ENCODE assay signal across 9 mouse cellular contexts in genomic region chr5:30919831-30920614, GRCm38 (mm10). TPM values are rescaled to one million over a fixed set of nuclear protein-coding genes. Genes with fewer than 3 reads are reported as not detected.
A peak's percentile ranks its signal among the peaks of the same experiment; 100 is the strongest.
DNase-seq lines count a peak whose midpoint lies in the region; ATAC-seq and TF ChIP-seq lines count a peak whose summit lies in the region.
"Had no signal": no experiment of that assay in that cellular context is flagged by ENCODE, and none has a peak within 500 bp of the region (broad histone marks: within the 10 kb centered on the region; RNA-seq: fewer than 3 reads in every experiment).

No protein-coding gene starts in this region.

- 73% methylated on average over 11 of the region's 11 CpGs for WGBS in hindbrain, embryonic 12.5 days
- 76% methylated on average over 11 of the region's 11 CpGs for WGBS in hindbrain, embryonic 11.5 days
- 65% methylated on average over 11 of the region's 11 CpGs for WGBS in limb, embryonic 14.5 days

- ATAC-seq in hindbrain, embryonic 12.5 days (ENCODE audit: low FRiP score): no peak
- no peak for ATAC-seq in hindbrain, embryonic 11.5 days (ENCODE audit: low FRiP score)
- ATAC-seq in G1E (ENCODE audit: extremely low read depth, insufficient number of reproducible peaks, low FRiP score, poor library complexity, severe bottlenecking): no peak
- ATAC-seq in limb, embryonic 14.5 days (ENCODE audit: low FRiP score, low read depth): no peak
- ATAC-seq: Patski had no signal

- DNase-seq in hindbrain, embryonic 11.5 days (ENCODE audit: low spot score): no peak
- DNase-seq in G1E (ENCODE audit: low spot score): no peak
- DNase-seq in limb, embryonic 14.5 days (ENCODE audit: low spot score): peak; percentile 30
- DNase-seq in cerebellum, adult 9-10 months: no peak
- DNase-seq in left cerebral cortex, postnatal 36 days (ENCODE audit: low spot score in 2 of 2): no peak
- DNase-seq: left cerebral cortex, postnatal 4 days had no signal

- H3K27me3 ChIP-seq in hindbrain, embryonic 12.5 days: peaks cover 15% of the 10 kb centered on the region
- no peaks in the 10 kb centered on the region for H3K27me3 ChIP-seq in hindbrain, embryonic 11.5 days (ENCODE audit: control insufficient read depth, insufficient read depth, low read length)
- H3K27me3 ChIP-seq in E14TG2a.4 (ENCODE audit: insufficient read depth, low read length): peaks cover 43% of the 10 kb centered on the region
- peaks cover 46% of the 10 kb centered on the region for H3K27me3 ChIP-seq in G1E (ENCODE audit: insufficient read depth, low read length)
- H3K27me3 ChIP-seq in limb, embryonic 14.5 days (ENCODE audit: control insufficient read depth, insufficient read depth, low read length): no peaks in the 10 kb centered on the region
- H3K27me3 ChIP-seq: Patski had no signal

- intact Hi-C loops in left cerebral cortex, postnatal 36 days (cut with DNase I): loop anchor here (10.0 kb wide), 1 partner anchor 205 kb away; the partner anchor contains the start of gene Dpysl5

- H3K36me3 ChIP-seq in hindbrain, embryonic 12.5 days: peaks cover 5% of the 10 kb centered on the region; the same call in 1 of the 2 replicates
- H3K36me3 ChIP-seq in hindbrain, embryonic 11.5 days (ENCODE audit: control insufficient read depth, insufficient read depth, low read length): no peaks in the 10 kb centered on the region
- H3K36me3 ChIP-seq in E14TG2a.4 (ENCODE audit: insufficient read depth, low read length): no peaks in the 10 kb centered on the region
- H3K36me3 ChIP-seq in G1E (replicated peaks): peaks cover 12% of the 10 kb centered on the region
- peaks cover 47% of the 10 kb centered on the region for H3K36me3 ChIP-seq in limb, embryonic 14.5 days (ENCODE audit: control insufficient read depth, insufficient read depth, low read length)

- no peak overlapping the region for H3K27ac ChIP-seq in hindbrain, embryonic 12.5 days
- no peak overlapping the region for H3K27ac ChIP-seq in hindbrain, embryonic 11.5 days (ENCODE audit: low read depth, low read length)
- no peak overlapping the region; the same call in 1 of the 2 replicates for H3K27ac ChIP-seq in limb, embryonic 14.5 days (replicated peaks; ENCODE audit: low read depth, low read length)

- no peaks in the 10 kb centered on the region for H3K9me3 ChIP-seq in hindbrain, embryonic 12.5 days (replicated peaks)
- H3K9me3 ChIP-seq in hindbrain, embryonic 11.5 days (ENCODE audit: control insufficient read depth, low read length): no peaks in the 10 kb centered on the region
- H3K9me3 ChIP-seq in E14TG2a.4 (ENCODE audit: low read length) (no peaks in the 10 kb centered on the region), G1E (replicated peaks) (no peaks in the 10 kb centered on the region)
- H3K9me3 ChIP-seq in limb, embryonic 14.5 days (ENCODE audit: control insufficient read depth, low read length): no peaks in the 10 kb centered on the region

- no peak for TF ChIP-seq CTCF in E14TG2a.4 (conservative IDR thresholded peaks at IDR 0.05; ENCODE audit: low read length)
- no peak for TF ChIP-seq CTCF in G1E (IDR thresholded peaks at IDR 0.05; ENCODE audit: low read depth, low read length)

- peaks cover 37% of the 10 kb centered on the region for H3K4me1 ChIP-seq in hindbrain, embryonic 12.5 days
- H3K4me1 ChIP-seq in hindbrain, embryonic 11.5 days (replicated peaks; ENCODE audit: control insufficient read depth, insufficient read depth, low read length): peaks cover 5% of the 10 kb centered on the region
- H3K4me1 ChIP-seq in E14TG2a.4 (replicated peaks; ENCODE audit: low read depth, low read length) (peaks cover 83% of the 10 kb centered on the region), G1E (ENCODE audit: insufficient read depth, low read depth, low read length) (peaks cover 55% of the 10 kb centered on the region)
- peaks cover 25% of the 10 kb centered on the region for H3K4me1 ChIP-seq in limb, embryonic 14.5 days (ENCODE audit: control insufficient read depth, insufficient read depth, low read length)

- no peak overlapping the region for H3K9ac ChIP-seq in hindbrain, embryonic 12.5 days
- H3K9ac ChIP-seq in hindbrain, embryonic 11.5 days (ENCODE audit: low read depth, low read length): no peak overlapping the region
- no peak overlapping the region for H3K9ac ChIP-seq in limb, embryonic 14.5 days (ENCODE audit: low read depth, low read length, severe bottlenecking)

- H3K4me3 ChIP-seq in hindbrain, embryonic 12.5 days: no peak overlapping the region
- H3K4me3 ChIP-seq in hindbrain, embryonic 11.5 days (ENCODE audit: low read depth, low read length): no peak overlapping the region
- H3K4me3 ChIP-seq in E14TG2a.4 (replicated peaks; ENCODE audit: low read length) (peak overlapping the region; percentile 83), G1E (ENCODE audit: low read depth, low read length) (peak overlapping the region; percentile 78; the same call in 1 of the 2 replicates)
- no peak overlapping the region for H3K4me3 ChIP-seq in limb, embryonic 14.5 days (replicated peaks; ENCODE audit: low read length)

- peak overlapping the region; percentile 70; the same call in 1 of the 2 replicates for H3K4me2 ChIP-seq in hindbrain, embryonic 12.5 days (replicated peaks)
- no peak overlapping the region for H3K4me2 ChIP-seq in hindbrain, embryonic 11.5 days (replicated peaks; ENCODE audit: low read depth, low read length)
- no peak overlapping the region for H3K4me2 ChIP-seq in limb, embryonic 14.5 days (replicated peaks; ENCODE audit: low read depth, low read length, severe bottlenecking)

- no peak for TF ChIP-seq POLR2A in limb, embryonic 14.5 days (IDR thresholded peaks at IDR 0.05; ENCODE audit: borderline replicate concordance, extremely low read depth, insufficient read depth, insufficient read length)

RNA-seq across cellular contexts. Expression of gene Khk, which starts 1.2 kb away (rescaled TPM):
- 5.6 and 7.1 TPM in 2 replicates for polyA plus RNA-seq in hindbrain, embryonic 12.5 days (2016; fragmentation: Nextera tagmentation; extraction: Ambion mirVana)
- 4.2 and 7.8 TPM in 2 replicates for polyA plus RNA-seq in hindbrain, embryonic 11.5 days (2014; fragmentation: Nextera tagmentation; extraction: Ambion mirVana)
- total RNA-seq in G1E (2014; fragmentation: Nextera tagmentation) (22.7 and 29.8 TPM in 2 replicates), G1E (2017) (43.4 TPM in 2 replicates)
- polyA plus RNA-seq in G1E (2012): 17.3 and 20.2 TPM in 2 replicates
- polyA plus RNA-seq in limb, embryonic 14.5 days (2012; rRNA removed): 29.5 and 37.8 TPM in 2 replicates
- 29.7 and 31.3 TPM in 2 replicates for polyA plus RNA-seq in limb, embryonic 14.5 days (2014; fragmentation: Nextera tagmentation; extraction: Ambion mirVana)
- 10 to 100 TPM; 14.4 TPM for total RNA-seq in left cerebral cortex, postnatal 36 days (2021)

RNA-seq across cellular contexts. Expression of gene Emilin1, which starts 6.8 kb away (rescaled TPM):
- 121 and 122 TPM in 2 replicates for polyA plus RNA-seq in hindbrain, embryonic 12.5 days (2016; fragmentation: Nextera tagmentation; extraction: Ambion mirVana)
- polyA plus RNA-seq in hindbrain, embryonic 11.5 days (2014; fragmentation: Nextera tagmentation; extraction: Ambion mirVana): 46.0 and 48.5 TPM in 2 replicates
- total RNA-seq in G1E (2014; fragmentation: Nextera tagmentation): 0.38 TPM in 1 of 2 replicates, not detected in the other
- 1.0 and 2.6 TPM in 2 replicates for total RNA-seq in G1E (2017)
- 1.2 and 1.3 TPM in 2 replicates for polyA plus RNA-seq in G1E (2012)
- 222 and 268 TPM in 2 replicates for polyA plus RNA-seq in limb, embryonic 14.5 days (2012; rRNA removed)
- 191 and 204 TPM in 2 replicates for polyA plus RNA-seq in limb, embryonic 14.5 days (2014; fragmentation: Nextera tagmentation; extraction: Ambion mirVana)
- 1 to 10 TPM; 1.7 to 5.1 TPM for total RNA-seq in left cerebral cortex, postnatal 36 days (2021)

RNA-seq across cellular contexts. Expression of gene Ost4, which starts 12.4 kb away (rescaled TPM):
- 256 and 303 TPM in 2 replicates for polyA plus RNA-seq in hindbrain, embryonic 12.5 days (2016; fragmentation: Nextera tagmentation; extraction: Ambion mirVana)
- 335 and 338 TPM in 2 replicates for polyA plus RNA-seq in hindbrain, embryonic 11.5 days (2014; fragmentation: Nextera tagmentation; extraction: Ambion mirVana)
- 309 and 472 TPM in 2 replicates for total RNA-seq in G1E (2014; fragmentation: Nextera tagmentation)
- total RNA-seq in G1E (2017): 346 and 348 TPM in 2 replicates
- 70.6 and 80.1 TPM in 2 replicates for polyA plus RNA-seq in G1E (2012)
- polyA plus RNA-seq in limb, embryonic 14.5 days (2012; rRNA removed): 364 and 388 TPM in 2 replicates
- polyA plus RNA-seq in limb, embryonic 14.5 days (2014; fragmentation: Nextera tagmentation; extraction: Ambion mirVana): 502 and 567 TPM in 2 replicates
- 10 to 100 TPM; 82.6 to 97.0 TPM for total RNA-seq in left cerebral cortex, postnatal 36 days (2021)

RNA-seq across cellular contexts. Expression of gene Cgref1, which starts 25.4 kb away (rescaled TPM):
- polyA plus RNA-seq in hindbrain, embryonic 12.5 days (2016; fragmentation: Nextera tagmentation; extraction: Ambion mirVana): 12.4 and 14.2 TPM in 2 replicates
- polyA plus RNA-seq in hindbrain, embryonic 11.5 days (2014; fragmentation: Nextera tagmentation; extraction: Ambion mirVana): 6.9 and 7.6 TPM in 2 replicates
- total RNA-seq in G1E (2014; fragmentation: Nextera tagmentation) (not detected in 2 replicates), G1E (2017) (0.33 TPM in 1 of 2 replicates, not detected in the other)
- not detected in 2 replicates for polyA plus RNA-seq in G1E (2012)
- 19.8 and 21.5 TPM in 2 replicates for polyA plus RNA-seq in limb, embryonic 14.5 days (2012; rRNA removed)
- polyA plus RNA-seq in limb, embryonic 14.5 days (2014; fragmentation: Nextera tagmentation; extraction: Ambion mirVana): 15.1 and 20.9 TPM in 2 replicates
- total RNA-seq in left cerebral cortex, postnatal 36 days (2021): 10 to 100 TPM; 26.1 to 26.4 TPM

RNA-seq across cellular contexts. Expression of gene Agbl5, which starts 31.5 kb away (rescaled TPM):
- 32.4 and 36.9 TPM in 2 replicates for polyA plus RNA-seq in hindbrain, embryonic 12.5 days (2016; fragmentation: Nextera tagmentation; extraction: Ambion mirVana)
- polyA plus RNA-seq in hindbrain, embryonic 11.5 days (2014; fragmentation: Nextera tagmentation; extraction: Ambion mirVana): 21.5 and 24.0 TPM in 2 replicates
- total RNA-seq in G1E (2014; fragmentation: Nextera tagmentation) (31.2 and 48.5 TPM in 2 replicates), G1E (2017) (9.9 and 13.0 TPM in 2 replicates)
- 65.8 and 85.9 TPM in 2 replicates for polyA plus RNA-seq in G1E (2012)
- 61.9 and 78.3 TPM in 2 replicates for polyA plus RNA-seq in limb, embryonic 14.5 days (2012; rRNA removed)
- 27.7 and 32.2 TPM in 2 replicates for polyA plus RNA-seq in limb, embryonic 14.5 days (2014; fragmentation: Nextera tagmentation; extraction: Ambion mirVana)
- total RNA-seq in left cerebral cortex, postnatal 36 days (2021): 10 to 100 TPM; 13.5 to 20.2 TPM

Comparison
In these comparisons a context has a peak if more than half of its experiments do, and no peak if none do; other contexts are left out.
1. H3K4me3 ChIP-seq: peak in E14TG2a.4 (single experiment) and G1E (single experiment); none in hindbrain, embryonic 12.5 days (single experiment), hindbrain, embryonic 11.5 days (single experiment) and limb, embryonic 14.5 days (single experiment).
2. RNA of gene Emilin1, which starts 6.8 kb away (polyA plus RNA-seq): 191 to 268 TPM in limb, embryonic 14.5 days, 121 to 122 TPM in hindbrain, embryonic 12.5 days and 46.0 to 48.5 TPM in hindbrain, embryonic 11.5 days; 1.2 to 1.3 TPM in G1E; every median in the first group is over 10 times any median in the second.